Mouse (Mus musculus) lung, postnatal 0 days (tissue): ENCODE data around the gene Bag5.

Experiments used
- CTCF ChIP-seq: IDR thresholded peaks from 2 replicates; pipeline ENCODE4 v1.5.1; 2016; ENCODE audit warnings: antibody characterized with exemption, mild to moderate bottlenecking
- EP300 ChIP-seq: IDR thresholded peaks from 2 replicates; pipeline ENCODE4 v1.6.1; 2016; ENCODE audit warnings: antibody characterized with exemption, mild to moderate bottlenecking, control low read depth

- no peak for TF ChIP-seq EP300
- no peak for TF ChIP-seq CTCF
These were observed 38.1 kb downstream of the Bag5 start for GRCm38 (mm10) chr12:111674850-111675486.
